Mouse (Mus musculus): ENCODE measurements at regions not wholly inside any gene's neighbourhood (a gene's known extent, or its start where the extent isn't known, plus 50 kb on each side); places are given as distances from the start of the nearest gene placed in this dataset.

GRCm38 (mm10) chr1:184291129-184291528 lies 257.0 kb upstream of the 1700056E22Rik start:
- ATAC-seq (ENCODE audit: insufficient number of reproducible peaks, insufficient read depth, low FRiP score, low TSS enrichment, low read depth), result no peak
- no peak overlapping the region for H3K9ac ChIP-seq (replicated peaks)

GRCm38 (mm10) chr1:184289733-184290416 lies 255.8 kb upstream of the 1700056E22Rik start:
- Histone ChIP-seq H3K9me3 (no peaks in the 10 kb centered on the region), H3K27ac (no peak overlapping the region), H3K4me3 (replicated peaks) (no peak overlapping the region), H3K36me3 (no peaks in the 10 kb centered on the region), H3K9ac (replicated peaks) (no peak overlapping the region), H3K4me1 (replicated peaks) (no peaks in the 10 kb centered on the region), H3K27me3 (no peaks in the 10 kb centered on the region), H3K4me2 (no peak overlapping the region)
- 72% methylated on average over 7 of the region's 7 CpGs for WGBS
- ATAC-seq (ENCODE audit: insufficient number of reproducible peaks, insufficient read depth, low FRiP score, low TSS enrichment, low read depth), result no peak

More at GRCm38 (mm10) chr1:184291129-184291528, 257.0 kb upstream of the 1700056E22Rik start:
- H3K9me3 ChIP-seq, result no peaks in the 10 kb centered on the region
- H3K4me1 ChIP-seq (replicated peaks), result peaks cover 4% of the 10 kb centered on the region
- H3K36me3 ChIP-seq, result no peaks in the 10 kb centered on the region
- H3K27ac ChIP-seq, result no peak overlapping the region
- H3K4me2 ChIP-seq, result no peak overlapping the region
- no peaks in the 10 kb centered on the region for H3K27me3 ChIP-seq
- WGBS, result 89% methylated on average over 7 of the region's 7 CpGs
- no peak overlapping the region for H3K4me3 ChIP-seq (replicated peaks)

- H3K9ac ChIP-seq (replicated peaks), result no peak overlapping the region
- WGBS, result 58% methylated on average over 5 of the region's 5 CpGs
- H3K4me1 ChIP-seq (replicated peaks), result peaks cover 6% of the 10 kb centered on the region; the same call in 1 of the 2 replicates
- no peaks in the 10 kb centered on the region; the same call in 1 of the 2 replicates for H3K27me3 ChIP-seq
- no peaks in the 10 kb centered on the region for H3K36me3 ChIP-seq
- no peak overlapping the region for H3K27ac ChIP-seq
- ATAC-seq (ENCODE audit: insufficient number of reproducible peaks, insufficient read depth, low FRiP score, low TSS enrichment, low read depth), result no peak
- no peaks in the 10 kb centered on the region for H3K9me3 ChIP-seq
- H3K4me2 ChIP-seq, result no peak overlapping the region
- H3K4me3 ChIP-seq (replicated peaks), result no peak overlapping the region
Observed at GRCm38 (mm10) chr1:184281768-184282167, 247.7 kb upstream of the 1700056E22Rik start.

- no peaks in the 10 kb centered on the region for H3K9me3 ChIP-seq
- peaks cover 6% of the 10 kb centered on the region; the same call in 1 of the 2 replicates for H3K4me1 ChIP-seq (replicated peaks)
- 61% methylated on average over 10 of the region's 10 CpGs for WGBS
- H3K9ac ChIP-seq (replicated peaks), result no peak overlapping the region
- no peak overlapping the region for H3K27ac ChIP-seq
- H3K4me2 ChIP-seq, result no peak overlapping the region
- H3K27me3 ChIP-seq, result no peaks in the 10 kb centered on the region; the same call in 1 of the 2 replicates
- H3K36me3 ChIP-seq, result no peaks in the 10 kb centered on the region
- ATAC-seq (ENCODE audit: insufficient number of reproducible peaks, insufficient read depth, low FRiP score, low TSS enrichment, low read depth), result no peak
- H3K4me3 ChIP-seq (replicated peaks), result no peak overlapping the region
Observed at GRCm38 (mm10) chr1:184279263-184279662, 245.2 kb upstream of the 1700056E22Rik start.

- no peak overlapping the region for H3K27ac ChIP-seq
- H3K4me1 ChIP-seq (replicated peaks), result no peaks in the 10 kb centered on the region
- no peaks in the 10 kb centered on the region for H3K9me3 ChIP-seq
- no peaks in the 10 kb centered on the region for H3K36me3 ChIP-seq
- ATAC-seq (ENCODE audit: insufficient number of reproducible peaks, insufficient read depth, low FRiP score, low TSS enrichment, low read depth), result no peak
- no peak overlapping the region for H3K4me2 ChIP-seq
- no peak overlapping the region for H3K9ac ChIP-seq (replicated peaks)
- 70% methylated on average over 2 of the region's 2 CpGs for WGBS
- no peak overlapping the region for H3K4me3 ChIP-seq (replicated peaks)
- peaks cover 2% of the 10 kb centered on the region; the same call in 1 of the 2 replicates for H3K27me3 ChIP-seq
Observed at GRCm38 (mm10) chr1:184277001-184277400, 242.9 kb upstream of the 1700056E22Rik start.

- no peak for ATAC-seq (ENCODE audit: insufficient number of reproducible peaks, insufficient read depth, low FRiP score, low TSS enrichment, low read depth)
- Histone ChIP-seq H3K27ac (no peak overlapping the region), H3K4me1 (replicated peaks) (0 out of 2 replicates have a peak, but pooled peaks cover 2% of the 10 kb centered on the region), H3K27me3 (peaks cover 6% of the 10 kb centered on the region; the same call in 1 of the 2 replicates), H3K4me2 (no peak overlapping the region), H3K4me3 (replicated peaks) (no peak overlapping the region), H3K36me3 (no peaks in the 10 kb centered on the region), H3K9ac (replicated peaks) (no peak overlapping the region), H3K9me3 (no peaks in the 10 kb centered on the region)
- 74% methylated on average over 9 of the region's 9 CpGs for WGBS
Observed at GRCm38 (mm10) chr1:184275877-184276276, 241.8 kb upstream of the 1700056E22Rik start.

- H3K4me2 ChIP-seq, result no peak overlapping the region
- ATAC-seq (ENCODE audit: insufficient number of reproducible peaks, insufficient read depth, low FRiP score, low TSS enrichment, low read depth), result no peak
- H3K36me3 ChIP-seq, result no peaks in the 10 kb centered on the region
- H3K9ac ChIP-seq (replicated peaks), result no peak overlapping the region
- H3K9me3 ChIP-seq, result no peaks in the 10 kb centered on the region
- 95% methylated on average over 3 of the region's 3 CpGs for WGBS
- H3K4me1 ChIP-seq (replicated peaks), result 0 out of 2 replicates have a peak, but pooled peaks cover 2% of the 10 kb centered on the region
- no peak overlapping the region for H3K4me3 ChIP-seq (replicated peaks)
- H3K27ac ChIP-seq, result no peak overlapping the region
- H3K27me3 ChIP-seq, result peaks cover 6% of the 10 kb centered on the region; the same call in 1 of the 2 replicates
Observed at GRCm38 (mm10) chr1:184275396-184275795, 241.3 kb upstream of the 1700056E22Rik start.

DNA sequence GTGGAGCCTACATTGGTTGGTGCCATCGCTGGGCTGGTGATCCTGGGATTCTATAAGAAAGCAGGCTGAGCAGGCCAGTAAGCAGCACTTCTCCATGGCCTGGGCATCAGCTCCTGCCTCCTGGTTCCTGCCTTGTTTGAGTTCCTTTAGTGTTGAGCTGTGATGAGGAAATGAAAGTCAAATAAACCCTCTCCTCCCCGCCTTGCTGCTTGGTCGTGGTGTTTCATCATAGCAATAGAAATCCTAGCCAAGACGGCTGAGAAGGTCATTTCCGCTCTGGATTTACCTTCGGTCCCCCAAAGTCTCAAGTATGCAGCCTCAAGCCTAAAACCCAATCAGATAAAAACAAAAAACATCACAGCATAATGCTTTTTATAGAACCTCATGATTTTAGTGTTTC lies 240.6 kb upstream of the 1700056E22Rik start:
- H3K4me3 ChIP-seq (replicated peaks), result no peak overlapping the region
- no peak overlapping the region for H3K27ac ChIP-seq

GRCm38 (mm10) chr1:184273722-184274121 lies 239.6 kb upstream of the 1700056E22Rik start:
- no peak overlapping the region for H3K4me3 ChIP-seq (replicated peaks)
- 0 out of 2 replicates have a peak, but pooled peaks cover 6% of the 10 kb centered on the region for H3K27me3 ChIP-seq
- no peak overlapping the region for H3K27ac ChIP-seq
- H3K36me3 ChIP-seq, result no peaks in the 10 kb centered on the region
- ATAC-seq (ENCODE audit: insufficient number of reproducible peaks, insufficient read depth, low FRiP score, low TSS enrichment, low read depth), result no peak
- H3K9ac ChIP-seq (replicated peaks), result no peak overlapping the region
- WGBS, result 74% methylated on average over 1 of the region's 1 CpGs
- 0 out of 2 replicates have a peak, but pooled peaks cover 2% of the 10 kb centered on the region for H3K4me1 ChIP-seq (replicated peaks)
- H3K9me3 ChIP-seq, result no peaks in the 10 kb centered on the region
- no peak overlapping the region for H3K4me2 ChIP-seq

More for the DNA sequence above, 240.6 kb upstream of the 1700056E22Rik start:
- Histone ChIP-seq H3K9ac (replicated peaks) (no peak overlapping the region), H3K4me2 (no peak overlapping the region), H3K36me3 (no peaks in the 10 kb centered on the region), H3K4me1 (replicated peaks) (0 out of 2 replicates have a peak, but pooled peaks cover 2% of the 10 kb centered on the region), H3K27me3 (peaks cover 6% of the 10 kb centered on the region; the same call in 1 of the 2 replicates), H3K9me3 (no peaks in the 10 kb centered on the region)
- no peak for ATAC-seq (ENCODE audit: insufficient number of reproducible peaks, insufficient read depth, low FRiP score, low TSS enrichment, low read depth)
- WGBS, result 78% methylated on average over 6 of the region's 6 CpGs

- Histone ChIP-seq H3K36me3 (no peaks in the 10 kb centered on the region), H3K9me3 (no peaks in the 10 kb centered on the region), H3K4me3 (replicated peaks) (no peak overlapping the region), H3K27ac (no peak overlapping the region), H3K9ac (replicated peaks) (no peak overlapping the region), H3K4me2 (no peak overlapping the region), H3K27me3 (peaks cover 8% of the 10 kb centered on the region; the same call in 1 of the 2 replicates), H3K4me1 (replicated peaks) (peaks cover 20% of the 10 kb centered on the region)
- 71% methylated on average over 8 of the region's 8 CpGs for WGBS
- ATAC-seq (ENCODE audit: insufficient number of reproducible peaks, insufficient read depth, low FRiP score, low TSS enrichment, low read depth), result no peak
Observed at GRCm38 (mm10) chr1:184271254-184271653, 237.2 kb upstream of the 1700056E22Rik start.

GRCm38 (mm10) chr1:184266051-184266450 lies 231.9 kb upstream of the 1700056E22Rik start:
- peaks cover 3% of the 10 kb centered on the region; the same call in 1 of the 2 replicates for H3K27me3 ChIP-seq
- H3K27ac ChIP-seq, result peak overlapping the region; percentile 26; the same call in 1 of the 2 replicates
- H3K9ac ChIP-seq (replicated peaks), result no peak overlapping the region
- no peaks in the 10 kb centered on the region for H3K36me3 ChIP-seq
- ATAC-seq (ENCODE audit: insufficient number of reproducible peaks, insufficient read depth, low FRiP score, low TSS enrichment, low read depth), result peak; percentile 66; the same call in 1 of the 2 replicates
- H3K4me1 ChIP-seq (replicated peaks), result peaks cover 20% of the 10 kb centered on the region
- H3K4me3 ChIP-seq (replicated peaks), result no peak overlapping the region
- 12% methylated on average over 8 of the region's 8 CpGs for WGBS
- H3K9me3 ChIP-seq, result 0 out of 2 replicates have a peak, but pooled peaks cover 8% of the 10 kb centered on the region
- peak overlapping the region; percentile 37 for H3K4me2 ChIP-seq

All from limb, embryonic 12.5 days (tissue).